Mouse (Mus musculus) Patski (cell line): ENCODE measurements at regions not wholly inside any gene's neighbourhood (a gene's known extent, or its start where the extent isn't known, plus 50 kb on each side); places are given as distances from the start of the nearest gene placed in this dataset.

Experiments
- ATAC-seq: fragments of 100-300 bp; one replicate; pipeline ENCODE4 v1.8.0; 2021
- CTCF ChIA-PET: fragments of 350-600 bp; sonication (Branson Sonifier 250); formaldehyde crosslinking; loops from one replicate; lab custom pipeline; 2022; ENCODE audit warnings: inconsistent platforms; lab: Charles Lee
- POLR2A ChIA-PET: fragments of 350-600 bp; sonication (Branson Sonifier 250); formaldehyde crosslinking; loops from one replicate; lab custom pipeline; 2022; ENCODE audit warnings: antibody characterized with exemption, inconsistent platforms; lab: Charles Lee
- DNase-seq: peaks from one replicate; pipeline ENCODE4 v3.0.0-alpha.2; 2011; ENCODE audit warnings: low read depth, low spot score
- H3K27me3 ChIP-seq: fragments of 371-371 bp; one replicate; pipeline ENCODE4 v1.5.1; 2021
- CTCF ChIP-seq: fragments of 100-300 bp; IDR thresholded peaks from one replicate; pipeline ENCODE4 v1.5.1; 2021
- in situ Hi-C: fragments of 300-500 bp; cut with MboI; formaldehyde crosslinking; loops from 3 replicates; pipeline ENCODE4 v1.11.1; 2018; ENCODE audit warnings: low pct_unique_long_range_greater_than_20kb, mixed read lengths

DNA sequence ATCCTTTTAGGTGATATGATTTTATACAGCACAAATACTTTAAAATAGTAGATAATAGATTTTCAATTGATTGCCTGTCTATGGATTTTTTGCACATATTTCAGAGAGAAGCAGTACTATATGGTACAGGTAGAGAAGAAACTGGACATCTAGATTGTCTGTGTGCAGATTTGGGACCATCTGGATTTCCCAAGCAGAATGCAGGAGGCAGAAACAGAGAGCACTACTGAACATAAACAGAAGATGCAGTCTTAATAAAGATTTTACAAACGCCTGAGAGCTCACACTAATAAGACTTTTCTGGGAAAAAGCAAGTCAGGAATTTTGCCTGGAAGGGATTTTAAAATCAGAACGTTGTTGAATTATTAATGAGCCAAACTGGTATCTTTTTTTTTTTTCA is 432.9 kb downstream of the Col11a1 start:
- in situ Hi-C loops: no loop called here

DNA sequence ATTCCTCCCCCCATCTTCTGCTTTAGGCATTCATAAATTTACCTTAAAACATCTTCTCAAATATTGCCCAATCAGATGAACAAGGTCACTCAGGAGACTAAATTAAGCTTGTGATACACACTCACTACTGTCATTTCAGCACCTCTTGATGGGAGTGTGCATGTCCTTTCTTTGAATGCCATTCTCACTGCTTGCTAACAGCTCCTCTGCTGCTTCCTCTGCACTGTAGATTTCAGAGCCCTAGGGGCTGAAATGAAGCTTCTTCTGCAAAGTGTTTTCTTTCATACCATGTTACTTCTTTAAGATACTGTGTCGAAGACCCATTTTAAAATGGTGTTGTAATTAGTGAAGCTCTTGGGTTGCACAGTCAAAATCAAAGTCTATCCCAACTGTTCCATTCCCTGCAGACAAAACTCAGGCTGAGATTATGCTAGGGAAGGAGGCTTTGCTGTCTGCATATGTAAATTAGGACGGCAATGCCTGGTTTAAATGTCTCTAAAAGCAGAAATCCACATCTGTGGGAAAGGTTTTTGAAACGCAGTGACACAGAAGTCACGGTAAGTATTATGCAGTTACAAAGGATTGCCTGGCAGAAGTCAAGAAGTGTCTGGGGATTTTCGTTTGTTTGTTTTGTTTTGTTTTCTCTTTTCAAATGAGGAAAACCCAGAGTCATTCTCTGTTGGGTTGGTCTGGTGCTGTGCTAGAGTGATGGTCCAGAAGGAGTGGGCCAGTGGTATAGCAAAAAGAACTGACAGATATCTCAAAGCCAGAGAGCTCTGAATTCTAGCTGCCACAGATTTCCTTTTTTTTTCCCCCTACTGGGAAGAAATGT is 433.6 kb downstream of the Col11a1 start:
- ChIA-PET POLR2A (interaction anchor here (0.7 kb wide), 1 partner anchor 1497 kb away, joined by 3 read pairs; no protein-coding TSS in a partner anchor), CTCF (interaction anchor here (1.2 kb wide), 1 partner anchor 19 kb away, joined by 3 read pairs; no protein-coding TSS in a partner anchor)
- DNase-seq (no peak), ATAC-seq (no peak)
- H3K27me3 ChIP-seq: no peaks in the 10 kb centered on the region
- in situ Hi-C loops: no loop called here
- TF ChIP-seq CTCF: no peak

More for the DNA sequence above, 432.9 kb downstream of the Col11a1 start:
- DNase-seq (no peak), ATAC-seq (no peak)
- POLR2A ChIA-PET: no interaction called here
- H3K27me3 ChIP-seq: no peaks in the 10 kb centered on the region
- CTCF ChIA-PET: interaction anchor here (1.2 kb wide), 1 partner anchor 20 kb away, joined by 3 read pairs; no protein-coding TSS in a partner anchor
- TF ChIP-seq CTCF: no peak

DNA sequence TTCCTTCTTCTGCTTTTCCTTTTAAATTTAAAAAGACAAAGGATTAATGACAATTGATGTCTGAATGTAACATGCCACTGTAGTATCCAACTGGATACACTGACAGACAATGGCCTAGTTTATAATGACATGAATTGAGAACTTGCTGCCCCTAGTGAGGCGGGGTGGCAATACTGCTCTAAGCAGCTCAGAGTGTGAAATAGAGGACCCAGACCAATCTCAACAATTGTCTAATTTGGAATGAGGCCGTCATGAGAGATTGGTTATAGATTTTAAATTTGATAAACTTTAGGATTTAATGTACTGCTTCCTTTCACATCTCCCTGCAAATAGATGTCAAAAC is 434.2 kb downstream of the Col11a1 start:
- ChIA-PET POLR2A (interaction anchor here (0.7 kb wide), 1 partner anchor 1497 kb away, joined by 3 read pairs; no protein-coding TSS in a partner anchor), CTCF (no interaction called here)
- DNase-seq (no peak), ATAC-seq (no peak)
- H3K27me3 ChIP-seq: no peaks in the 10 kb centered on the region
- TF ChIP-seq CTCF: no peak
- in situ Hi-C loops: no loop called here

DNA sequence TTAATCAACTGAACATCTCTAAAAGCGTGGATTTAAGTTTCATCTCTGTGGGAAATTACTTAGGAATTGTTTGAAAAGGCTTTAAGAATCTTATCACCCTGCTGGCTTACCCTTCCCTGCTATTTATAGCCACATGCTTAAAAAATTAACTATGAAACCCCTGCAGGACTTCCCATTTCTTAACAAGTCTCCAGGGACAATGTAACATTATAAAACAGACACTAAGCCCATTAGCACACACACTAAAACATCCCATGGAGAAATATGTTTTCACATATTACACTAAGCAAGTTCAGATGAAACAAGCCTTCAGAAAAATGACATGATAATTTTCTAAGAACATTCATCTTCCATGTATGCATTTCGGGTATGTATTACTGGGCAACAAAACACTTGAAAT is 420.0 kb upstream of the Olfm3 start:
- CTCF ChIA-PET: interaction anchor here (1.0 kb wide), 1 partner anchor 20 kb away, joined by 3 read pairs; no protein-coding TSS in a partner anchor
- TF ChIP-seq CTCF: no peak
- ATAC-seq (no peak), DNase-seq (no peak)
- H3K27me3 ChIP-seq: no peaks in the 10 kb centered on the region
- POLR2A ChIA-PET: no interaction called here
- in situ Hi-C loops: no loop called here

DNA sequence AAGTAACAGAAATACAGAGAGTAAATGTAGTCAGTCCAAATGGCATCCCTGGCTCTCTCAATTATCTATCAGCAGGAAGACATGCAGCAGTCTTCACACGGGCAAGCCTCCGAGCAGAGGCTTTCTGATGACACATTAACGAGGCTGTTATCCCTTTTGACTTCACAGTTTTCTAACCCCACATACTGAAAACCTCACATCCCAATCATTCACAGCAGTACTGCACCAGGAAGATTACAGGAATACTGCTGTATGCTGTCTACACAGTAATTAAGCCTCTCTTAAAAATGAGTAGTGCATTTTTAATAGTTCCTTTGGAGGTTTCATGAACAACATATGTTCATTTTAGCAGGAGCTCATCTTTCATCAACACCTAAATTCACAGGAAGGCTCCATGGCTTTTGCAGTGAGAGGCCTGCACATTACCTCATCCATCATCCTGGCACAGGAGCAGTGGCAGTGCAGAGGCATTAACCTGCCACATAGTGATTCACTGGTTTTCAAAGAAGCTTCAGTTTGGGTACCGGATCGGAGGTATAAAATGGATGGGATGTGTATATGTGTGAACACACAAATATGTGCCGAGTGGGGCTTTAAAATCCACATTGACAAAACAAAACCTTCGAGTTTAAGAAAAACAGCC is 396.1 kb upstream of the Olfm3 start:
- DNase-seq (no peak), ATAC-seq (no peak)
- H3K27me3 ChIP-seq: no peaks in the 10 kb centered on the region
- TF ChIP-seq CTCF: no peak
- CTCF ChIA-PET: no interaction called here
- POLR2A ChIA-PET: no interaction called here
- in situ Hi-C loops: no loop called here

DNA sequence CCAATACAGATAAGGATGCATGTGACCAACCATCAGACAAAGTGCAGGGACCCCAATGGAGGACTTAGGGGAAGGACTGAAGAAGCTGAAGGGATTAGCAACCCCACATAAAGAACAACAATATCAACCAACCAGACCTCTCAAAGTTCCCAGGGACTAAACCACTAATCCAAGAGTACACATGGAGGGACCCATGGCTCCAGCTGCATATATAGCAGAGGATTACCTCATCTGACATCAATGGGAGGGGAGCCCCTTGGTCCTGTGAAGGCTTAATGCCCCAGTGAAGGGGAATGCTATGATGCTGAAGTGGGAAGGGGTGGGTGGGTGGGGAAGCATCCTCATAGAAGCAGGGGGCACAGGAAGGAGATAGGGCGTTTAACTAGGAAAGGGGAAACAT is 388.6 kb upstream of the Olfm3 start:
- in situ Hi-C loops: no loop called here

DNA sequence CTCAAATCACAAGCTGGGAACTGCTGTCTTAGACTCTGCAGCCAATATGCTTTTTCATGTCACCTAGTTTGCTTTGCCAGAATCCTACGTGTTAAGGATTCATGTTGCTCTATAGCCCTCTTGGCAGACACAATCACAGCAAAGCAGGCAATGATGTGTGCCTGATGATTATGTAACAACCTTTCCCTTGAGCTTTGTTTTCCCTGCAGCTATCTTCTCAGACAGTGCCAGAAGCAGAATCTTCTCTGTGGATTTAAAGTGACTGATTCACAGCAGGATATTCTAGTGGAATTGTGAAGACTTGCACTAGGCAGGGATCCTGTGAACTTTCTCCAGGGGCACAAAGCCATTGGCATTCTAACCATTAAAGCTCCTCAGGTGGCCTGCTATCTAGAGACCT is 359.5 kb upstream of the Olfm3 start:
- POLR2A ChIA-PET: no interaction called here
- in situ Hi-C loops: no loop called here
- TF ChIP-seq CTCF: no peak
- CTCF ChIA-PET: no interaction called here
- H3K27me3 ChIP-seq: no peaks in the 10 kb centered on the region
- no peak for DNase-seq
- no peak for ATAC-seq

More for the DNA sequence above, 388.6 kb upstream of the Olfm3 start:
- no peak for TF ChIP-seq CTCF
- CTCF ChIA-PET: no interaction called here
- POLR2A ChIA-PET: no interaction called here
- H3K27me3 ChIP-seq: no peaks in the 10 kb centered on the region
- ATAC-seq (no peak), DNase-seq (no peak)

DNA sequence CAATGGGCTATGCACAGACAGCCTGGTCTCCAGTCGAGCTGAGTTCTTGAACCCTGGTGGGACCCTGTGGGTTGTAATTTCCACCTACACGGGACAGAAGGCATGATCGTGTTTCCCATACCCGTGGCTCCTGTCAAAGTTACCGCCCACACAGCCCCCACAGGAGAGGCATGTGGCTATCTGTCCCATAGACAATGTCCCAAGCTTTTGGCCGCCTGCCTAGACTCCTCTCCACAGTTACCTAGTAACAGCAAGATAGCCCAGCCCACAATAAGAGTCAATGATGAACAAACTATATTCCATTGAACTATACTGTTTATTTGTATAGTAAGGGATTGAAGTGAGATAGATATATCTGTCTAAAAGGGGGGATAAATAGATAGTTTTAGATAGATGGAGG is 356.7 kb upstream of the Olfm3 start:
- CTCF ChIA-PET: no interaction called here
- no peak for TF ChIP-seq CTCF

DNA sequence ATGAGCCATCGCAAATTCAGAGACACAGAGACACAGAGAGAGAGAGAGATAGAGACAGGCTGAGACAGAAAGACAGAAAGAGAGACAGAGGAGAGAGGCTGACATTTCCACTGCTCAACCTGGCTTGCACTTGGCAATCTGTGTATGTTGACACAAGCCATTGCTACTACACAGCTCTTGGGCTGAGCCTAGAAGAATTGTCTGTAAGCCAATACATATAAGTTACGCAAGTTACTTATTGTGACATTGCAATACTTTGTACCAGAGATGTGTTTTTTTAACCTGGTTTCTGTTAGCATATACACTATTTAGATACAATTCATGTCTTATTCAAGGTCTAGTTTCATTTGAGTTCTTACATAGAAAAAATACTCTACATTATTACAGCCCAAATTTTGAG is 332.9 kb upstream of the Olfm3 start:
- no peak for TF ChIP-seq CTCF
- CTCF ChIA-PET: no interaction called here
- no peaks in the 10 kb centered on the region for H3K27me3 ChIP-seq
- in situ Hi-C loops: no loop called here
- POLR2A ChIA-PET: no interaction called here
- ATAC-seq: no peak
- no peak for DNase-seq

More for the DNA sequence above, 356.7 kb upstream of the Olfm3 start:
- POLR2A ChIA-PET: no interaction called here
- in situ Hi-C loops: no loop called here
- no peaks in the 10 kb centered on the region for H3K27me3 ChIP-seq
- ATAC-seq (no peak), DNase-seq (no peak)
